In genomic region chr2:178342597-178342996, GRCm38 (mm10) we compare ENCODE assay signal across 17 mouse cellular contexts.
"Had no signal": no experiment of that assay in that cellular context is flagged by ENCODE, and none has a peak within 500 bp of the region (broad histone marks: within the 10 kb centered on the region; RNA-seq: fewer than 3 reads in every experiment).

No protein-coding gene starts in this region.

- H3K4me2 ChIP-seq: lung, embryonic 14.5 days; midbrain, embryonic 12.5 days; neural tube, embryonic 13.5 days; neural tube, embryonic 15.5 days; stomach, embryonic 15.5 days had no signal

- H3K9me3 ChIP-seq: midbrain, embryonic 10.5 days; midbrain, embryonic 12.5 days; neural tube, embryonic 13.5 days; neural tube, embryonic 15.5 days; stomach, embryonic 15.5 days had no signal

- ATAC-seq: midbrain, embryonic 16.5 days had no signal

- DNase-seq: lung, adult 18-20 months; lung, embryonic 14.5 days; lung, postnatal 10 days; lung, postnatal 4 days; midbrain, embryonic 14.5 days; right cerebral cortex, postnatal 14 days; thymus, adult 2 months; thymus, postnatal 25 days; thymus, postnatal 4 days had no signal

- H3K27me3 ChIP-seq: midbrain, embryonic 12.5 days; neural tube, embryonic 13.5 days; neural tube, embryonic 15.5 days; stomach, embryonic 15.5 days had no signal

- H3K9ac ChIP-seq: lung, embryonic 14.5 days; midbrain, embryonic 12.5 days; neural tube, embryonic 13.5 days; neural tube, embryonic 15.5 days; stomach, embryonic 15.5 days had no signal

- H3K36me3 ChIP-seq: midbrain, embryonic 10.5 days; midbrain, embryonic 12.5 days; neural tube, embryonic 15.5 days; stomach, embryonic 15.5 days had no signal

- H3K4me1 ChIP-seq: midbrain, embryonic 10.5 days; midbrain, embryonic 12.5 days; neural tube, embryonic 13.5 days; neural tube, embryonic 15.5 days; stomach, embryonic 15.5 days had no signal

- H3K27ac ChIP-seq: midbrain, embryonic 10.5 days; midbrain, embryonic 12.5 days; neural tube, embryonic 13.5 days; neural tube, embryonic 15.5 days; stomach, embryonic 15.5 days; stomach, postnatal 0 days had no signal

- H3K4me3 ChIP-seq: midbrain, embryonic 10.5 days; midbrain, embryonic 12.5 days; myocyte; neural tube, embryonic 13.5 days; neural tube, embryonic 15.5 days; stomach, embryonic 15.5 days had no signal
